Mouse (Mus musculus) CH12.LX (cell line): Measurements from ENCODE around the gene Fhl1. TPM values are rescaled to one million over a fixed set of nuclear protein-coding genes. Genes with fewer than 3 reads are reported as not detected.

Experiments
- DNase-seq: peaks from one replicate; pipeline ENCODE4 v3.0.0-alpha.2; 2013; ENCODE audit errors: extremely low read depth
- H3K27ac ChIP-seq: 2 replicates; pipeline ENCODE4 v1.5.1; 2012; ENCODE audit warnings: low read depth, mild to moderate bottlenecking, control low read depth, moderate library complexity; ENCODE audit not compliant: insufficient read depth
- H3K27me3 ChIP-seq: replicated peaks from 2 replicates; pipeline ENCODE3; 2012; ENCODE audit warnings: inconsistent platforms
- H3K36me3 ChIP-seq, 2 experiments: replicated peaks in 1 of 2; 2 replicates each; pipeline versions ENCODE3 to v1.6.1; 2012; ENCODE audit warnings: inconsistent platforms in 1 of 2, low read length in 1 of 2, mild to moderate bottlenecking in 1 of 2, mixed read lengths in 1 of 2, moderate library complexity in 1 of 2; ENCODE audit not compliant: control insufficient read depth in 1 of 2, insufficient read depth in 1 of 2
- H3K4me1 ChIP-seq, 2 experiments: 2 replicates each; pipeline ENCODE4 v1.6.1; 2012; ENCODE audit warnings: inconsistent platforms in 1 of 2, moderate library complexity in 1 of 2; ENCODE audit not compliant: insufficient read depth in 2 of 2, control insufficient read depth in 1 of 2
- H3K4me2 ChIP-seq: 2 replicates; pipeline ENCODE4 v1.6.1; 2012; ENCODE audit warnings: low read depth, mild to moderate bottlenecking, control low read depth; ENCODE audit not compliant: poor library complexity, insufficient read depth, severe bottlenecking
- H3K4me3 ChIP-seq, 3 experiments: fragments of 150-350 bp in 1 of 3; sonication (generic) in 1 of 3; replicated peaks in 1 of 3; 2 replicates each; pipeline versions ENCODE3 to v1.5.1; 2011 to 2012; ENCODE audit warnings: low read depth in 2 of 3, low read length in 2 of 3, mild to moderate bottlenecking in 2 of 3, moderate library complexity in 2 of 3, control low read depth in 1 of 3, improper control_type of control experiment in 1 of 3, inconsistent platforms in 1 of 3, mixed read lengths in 1 of 3; ENCODE audit not compliant: poor library complexity in 1 of 3
- H3K79me2 ChIP-seq: replicated peaks from 2 replicates; pipeline ENCODE4 v1.6.1; 2012; ENCODE audit warnings: mild to moderate bottlenecking, moderate library complexity; ENCODE audit not compliant: control insufficient read depth, poor library complexity, insufficient read depth, severe bottlenecking; ENCODE audit errors: extremely low read depth
- H3K9ac ChIP-seq: 2 replicates; pipeline ENCODE4 v1.6.1; 2012; ENCODE audit warnings: low read depth, mild to moderate bottlenecking, control low read depth, moderate library complexity; ENCODE audit not compliant: insufficient read depth
- H3K9me3 ChIP-seq: replicated peaks from 2 replicates; pipeline ENCODE3; 2012; ENCODE audit warnings: low read length, inconsistent platforms, mixed read lengths
- CHD2 ChIP-seq: IDR thresholded peaks from 2 replicates; pipeline ENCODE4 v1.6.1; 2011; ENCODE audit warnings: low read length, improper control_type of control experiment
- CTCF ChIP-seq, 2 experiments: IDR thresholded peaks in 1 of 2; conservative IDR thresholded peaks in 1 of 2; 2 replicates each; pipeline ENCODE4 v1.5.1; 2011 to 2012; ENCODE audit warnings: low read depth in 2 of 2, low read length in 2 of 2, improper control_type of control experiment in 1 of 2, inconsistent platforms in 1 of 2, mild to moderate bottlenecking in 1 of 2, moderate library complexity in 1 of 2
- E2F4 ChIP-seq: IDR thresholded peaks from 2 replicates; pipeline ENCODE4 v1.6.1; 2011; ENCODE audit warnings: low read depth, low read length, improper control_type of control experiment; ENCODE audit not compliant: insufficient replicate concordance
- EP300 ChIP-seq: IDR thresholded peaks from 2 replicates; pipeline ENCODE4 v1.6.1; 2011; ENCODE audit warnings: low read length, improper control_type of control experiment
- ETS1 ChIP-seq: conservative IDR thresholded peaks from 2 replicates; pipeline ENCODE4 v1.6.1; 2012; ENCODE audit warnings: low read depth, mild to moderate bottlenecking, inconsistent platforms, low read length, improper control_type of control experiment, moderate library complexity
- GABPA ChIP-seq: IDR thresholded peaks from 2 replicates; pipeline ENCODE4 v1.6.1; 2012; ENCODE audit warnings: low read depth, low read length, improper control_type of control experiment, inconsistent platforms; ENCODE audit not compliant: insufficient replicate concordance
- HCFC1 ChIP-seq: IDR thresholded peaks from 2 replicates; pipeline ENCODE4 v1.6.1; 2012; ENCODE audit warnings: low read depth, mild to moderate bottlenecking, inconsistent platforms, low read length, improper control_type of control experiment
- IRF4 ChIP-seq: IDR thresholded peaks from 2 replicates; pipeline ENCODE4 v1.6.1; 2014; ENCODE audit warnings: low read depth, mild to moderate bottlenecking, inconsistent platforms, low read length, improper control_type of control experiment
- JUN ChIP-seq: IDR thresholded peaks from 2 replicates; pipeline ENCODE4 v1.6.1; 2011; ENCODE audit warnings: low read depth, mild to moderate bottlenecking, low read length, improper control_type of control experiment, moderate library complexity; ENCODE audit not compliant: insufficient read depth
- KAT2A ChIP-seq: IDR thresholded peaks from 2 replicates; pipeline ENCODE4 v1.6.1; 2012; ENCODE audit warnings: low read length, improper control_type of control experiment, inconsistent platforms; ENCODE audit not compliant: insufficient replicate concordance
- MAZ ChIP-seq: IDR thresholded peaks from 2 replicates; pipeline ENCODE4 v1.6.1; 2012; ENCODE audit warnings: low read depth, mild to moderate bottlenecking, inconsistent platforms, low read length, improper control_type of control experiment, moderate library complexity
- MEF2A ChIP-seq: IDR thresholded peaks from 2 replicates; pipeline ENCODE4 v1.6.1; 2014; ENCODE audit warnings: low read depth, mild to moderate bottlenecking, inconsistent platforms, low read length, improper control_type of control experiment, borderline replicate concordance
- MYC ChIP-seq: IDR thresholded peaks from 2 replicates; pipeline ENCODE4 v1.6.1; 2011; ENCODE audit warnings: low read depth, mild to moderate bottlenecking, improper control_type of control experiment, low read length
- NELFE ChIP-seq: IDR thresholded peaks from 2 replicates; pipeline ENCODE4 v1.6.1; 2011; ENCODE audit warnings: low read depth, low read length, improper control_type of control experiment
- POLR2AphosphoS2 ChIP-seq: IDR thresholded peaks from 2 replicates; pipeline ENCODE4 v1.6.1; 2011; ENCODE audit warnings: low read depth, low read length, improper control_type of control experiment
- RAD21 ChIP-seq: IDR thresholded peaks from 2 replicates; pipeline ENCODE4 v1.6.1; 2011; ENCODE audit warnings: low read depth, mild to moderate bottlenecking, low read length, improper control_type of control experiment, moderate library complexity
- SIN3A ChIP-seq: IDR thresholded peaks from 2 replicates; pipeline ENCODE4 v1.6.1; 2012; ENCODE audit warnings: low read length, improper control_type of control experiment, inconsistent platforms
- SMC3 ChIP-seq: IDR thresholded peaks from 2 replicates; pipeline ENCODE4 v1.6.1; 2011; ENCODE audit warnings: low read depth, low read length, improper control_type of control experiment
- TCF12 ChIP-seq: IDR thresholded peaks from 2 replicates; pipeline ENCODE4 v1.6.1; 2014; ENCODE audit warnings: low read depth, mild to moderate bottlenecking, inconsistent platforms, low read length, improper control_type of control experiment
- UBTF ChIP-seq: IDR thresholded peaks from 2 replicates; pipeline ENCODE4 v1.6.1; 2012; ENCODE audit warnings: low read depth, mild to moderate bottlenecking, inconsistent platforms, low read length, improper control_type of control experiment, moderate library complexity
- USF1 ChIP-seq: IDR thresholded peaks from 2 replicates; pipeline ENCODE4 v1.6.1; 2014; ENCODE audit warnings: low read depth, mild to moderate bottlenecking, inconsistent platforms, low read length, improper control_type of control experiment
- ZC3H11A ChIP-seq: IDR thresholded peaks from 2 replicates; pipeline ENCODE4 v1.6.1; 2012; ENCODE audit warnings: low read depth, mild to moderate bottlenecking, inconsistent platforms, low read length, improper control_type of control experiment
- ZKSCAN1 ChIP-seq: IDR thresholded peaks from 2 replicates; pipeline ENCODE4 v1.6.1; 2012; ENCODE audit warnings: low read depth, inconsistent platforms, low read length, improper control_type of control experiment, borderline replicate concordance
- ZNF384 ChIP-seq: IDR thresholded peaks from 2 replicates; pipeline ENCODE4 v1.6.1; 2012; ENCODE audit warnings: low read depth, low read length, improper control_type of control experiment, inconsistent platforms
- dilution Hi-C: fragments of 300-500 bp; cut with MboI; formaldehyde crosslinking; loops from 2 replicates; pipeline ENCODE4 v1.14.3; 2020; ENCODE audit warnings: low sequenced_read_pairs; ENCODE audit not compliant: extremely low pct_unique_long_range_greater_than_20kb, extremely low pct_ligation_motif_present
- in situ Hi-C: fragments of 300-500 bp; cut with MboI; formaldehyde crosslinking; loops from 3 replicates; pipeline ENCODE4 v1.14.3; 2019; ENCODE audit warnings: low sequenced_read_pairs, low pct_ligation_motif_present, low pct_unique_long_range_greater_than_20kb, mixed read lengths
- polyA plus RNA-seq: library from polyadenylated mRNA; unstranded; fragments of >175 nt; gene quantifications from 2 replicates; pipeline ENCODE4 v1.2.1, GENCODE M21; 2012; ENCODE audit warnings: low read depth; ENCODE audit not compliant: insufficient read length
- total RNA-seq, 2 experiments: library from RNA; depleted of rRNA; stranded (reverse); fragments of 300-350 nt in 1 of 2; fragments of >200 nt in 1 of 2; gene quantifications; 2 replicates each; pipeline ENCODE4 v1.2.3; 2012 to 2014

The Fhl1 gene
- total and polyA plus RNA-seq, 3 experiments, result not detected

DNA sequence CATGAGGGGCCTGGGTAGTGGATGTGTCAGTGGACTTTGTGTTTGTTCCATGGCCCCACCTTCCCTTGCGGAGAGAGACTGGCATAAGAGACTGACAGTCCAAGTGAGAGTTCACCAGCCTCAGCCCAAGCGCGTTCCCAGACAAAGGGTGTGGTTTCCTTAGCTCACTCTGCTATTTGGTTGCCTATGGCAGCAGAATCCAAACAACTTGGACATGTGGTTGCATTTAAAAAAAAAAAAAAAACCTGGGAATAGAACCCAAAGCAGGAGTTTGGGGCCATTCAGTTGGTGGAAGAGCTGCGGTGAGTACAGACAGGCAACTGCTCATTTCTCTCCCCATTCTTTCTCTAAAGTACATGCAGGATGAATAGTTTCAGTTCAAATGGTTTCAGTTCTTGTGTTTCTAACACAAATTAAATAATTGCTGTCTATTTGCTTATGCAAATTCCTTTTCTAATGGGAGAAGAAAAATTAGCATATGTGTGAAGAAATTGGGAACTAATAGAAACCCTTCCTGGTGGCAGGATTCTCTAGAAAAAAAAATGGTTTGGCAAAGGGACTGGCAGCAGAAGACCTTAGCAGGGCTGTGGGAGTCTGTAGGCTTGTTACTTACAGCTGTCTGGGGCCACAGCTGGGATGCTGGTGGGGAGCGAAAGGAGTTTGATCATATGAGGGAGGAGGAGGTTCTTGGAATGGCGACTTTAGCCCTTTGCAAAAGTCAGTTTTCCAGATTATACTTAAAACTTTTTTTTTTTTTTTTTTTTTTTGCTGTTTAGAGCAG is 54.9 kb downstream of the Fhl1 start:
- no peak overlapping the region for H3K27ac ChIP-seq
- H3K36me3 ChIP-seq, result no peaks in the 10 kb centered on the region
- H3K4me1 ChIP-seq, result peaks cover 0 to 3% of the 10 kb centered on the region in 2 experiments; a peak in 2 of 4 replicates
- no peak overlapping the region for H3K4me3 ChIP-seq
- no peak for DNase-seq
- no peak overlapping the region for H3K4me2 ChIP-seq
- dilution Hi-C loops, result no loop called here
- no peak for TF ChIP-seq KAT2A
- no peaks in the 10 kb centered on the region for H3K79me2 ChIP-seq
- no peaks in the 10 kb centered on the region for H3K27me3 ChIP-seq
- in situ Hi-C loops, result no loop called here
- no peaks in the 10 kb centered on the region for H3K9me3 ChIP-seq
- H3K9ac ChIP-seq, result no peak overlapping the region

DNA sequence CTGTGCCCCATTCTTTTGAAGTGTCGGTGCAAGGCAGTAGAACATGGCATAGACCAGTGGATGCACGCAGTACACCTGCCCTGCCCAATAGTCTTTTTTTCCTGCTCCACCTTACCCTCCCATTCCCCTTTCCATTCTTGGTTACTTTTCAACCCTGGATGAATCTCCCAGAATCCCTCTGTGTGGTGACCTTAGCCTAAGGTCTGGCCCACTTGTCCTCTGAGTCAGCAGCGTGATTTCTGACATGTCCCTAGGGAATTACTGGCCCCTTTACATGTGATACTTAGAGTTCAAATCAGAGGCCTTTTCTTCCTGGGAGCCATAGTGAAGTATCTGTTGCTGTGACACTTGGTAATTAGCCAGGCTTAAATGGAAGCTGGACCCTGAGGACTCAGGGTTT is 55.9 kb downstream of the Fhl1 start:
- H3K79me2 ChIP-seq, result no peaks in the 10 kb centered on the region
- no peak for DNase-seq
- H3K27ac ChIP-seq, result no peak overlapping the region
- H3K9me3 ChIP-seq, result no peaks in the 10 kb centered on the region
- dilution Hi-C loops, result no loop called here
- TF ChIP-seq ETS1, result no peak
- TF ChIP-seq RAD21, result no peak
- no peak for TF ChIP-seq E2F4
- no peak for TF ChIP-seq TCF12
- TF ChIP-seq CHD2, result no peak
- TF ChIP-seq IRF4, result no peak
- TF ChIP-seq ZNF384, result no peak
- no peak for TF ChIP-seq USF1
- TF ChIP-seq, all 38 proteins: peak for 0
- H3K4me2 ChIP-seq, result no peak overlapping the region
- no peak overlapping the region for H3K9ac ChIP-seq
- H3K36me3 ChIP-seq, result no peaks in the 10 kb centered on the region
- in situ Hi-C loops, result no loop called here
- no peak overlapping the region for H3K4me3 ChIP-seq
- H3K4me1 ChIP-seq, result peaks cover 0 to 3% of the 10 kb centered on the region in 2 experiments; a peak in 2 of 4 replicates
- H3K27me3 ChIP-seq, result no peaks in the 10 kb centered on the region

DNA sequence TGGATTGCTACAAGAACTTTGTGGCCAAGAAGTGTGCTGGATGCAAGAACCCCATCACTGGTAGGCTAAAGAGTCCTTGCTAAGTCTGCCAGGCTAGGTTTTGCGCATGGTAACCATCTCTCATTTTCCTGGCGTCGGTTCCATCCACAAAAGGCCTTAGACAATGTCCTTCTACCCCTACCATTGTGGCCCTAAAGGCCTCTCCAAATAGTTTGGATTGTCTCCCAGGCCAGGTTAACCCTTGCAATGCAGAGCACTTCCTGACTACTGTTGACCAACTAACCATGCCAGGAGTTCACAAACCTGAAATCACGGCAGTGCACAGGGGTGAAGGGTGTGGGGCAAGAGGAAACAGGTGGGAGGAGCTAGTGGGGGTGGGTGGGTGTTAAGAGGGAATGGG is 59.0 kb downstream of the Fhl1 start:
- Histone ChIP-seq H3K9ac (no peak overlapping the region), H3K9me3 (no peaks in the 10 kb centered on the region), H3K27me3 (no peaks in the 10 kb centered on the region), H3K4me3 (no peak overlapping the region), H3K4me2 (no peak overlapping the region), H3K79me2 (no peaks in the 10 kb centered on the region), H3K4me1 (peaks cover 0 to 3% of the 10 kb centered on the region in 2 experiments; a peak in 2 of 4 replicates), H3K27ac (no peak overlapping the region), H3K36me3 (no peaks in the 10 kb centered on the region)
- dilution Hi-C loops, result no loop called here
- TF ChIP-seq NELFE (no peak), USF1 (no peak), ZC3H11A (no peak), CTCF (conservative IDR thresholded peaks at IDR 0.05 in 1 of 2, IDR thresholded peaks at IDR 0.05 in 1 of 2; ENCODE audit: low read depth in 2 of 2, low read length in 2 of 2) (no peak), GABPA (no peak), SMC3 (no peak), HCFC1 (no peak), JUN (no peak), MEF2A (no peak), SIN3A (no peak), IRF4 (no peak), MYC (no peak), POLR2AphosphoS2 (no peak), UBTF (no peak), TCF12 (no peak), EP300 (no peak), MAZ (no peak), ZKSCAN1 (no peak)
- DNase-seq, result no peak
- in situ Hi-C loops, result no loop called here
